In genomic region chr17:30516580-30517340, GRCm38 (mm10) we compare ENCODE assay signal across 21 mouse cellular contexts. TPM values are rescaled to one million over a fixed set of nuclear protein-coding genes. Genes with fewer than 3 reads are reported as not detected.
DNase-seq lines count a peak whose midpoint lies in the region; ATAC-seq lines count a peak whose summit lies in the region.
"Had no signal": no experiment of that assay in that cellular context is flagged by ENCODE, and none has a peak within 500 bp of the region (broad histone marks: within the 10 kb centered on the region; RNA-seq: fewer than 3 reads in every experiment).

No protein-coding gene starts in this region.

- no peaks in the 10 kb centered on the region for H3K9me3 ChIP-seq in heart, embryonic 10.5 days
- H3K9me3 ChIP-seq: G1E had no signal

- peaks cover 8% of the 10 kb centered on the region; the same call in 1 of the 2 replicates for H3K4me1 ChIP-seq in heart, embryonic 10.5 days

- no peak overlapping the region for H3K27ac ChIP-seq in heart, embryonic 10.5 days

- peaks cover 20% of the 10 kb centered on the region for H3K36me3 ChIP-seq in heart, embryonic 10.5 days

- 85% methylated on average over 10 of the region's 10 CpGs for WGBS in heart, embryonic 10.5 days

- peak; percentile 88 for DNase-seq in heart, adult 11 months
- DNase-seq in heart, postnatal 10 days: no peak
- peak; percentile 66 for DNase-seq in heart, embryonic 10.5 days (ENCODE audit: low spot score)
- no peak for DNase-seq in heart, postnatal 4 days
- DNase-seq in right cerebral cortex, postnatal 25 days: no peak
- DNase-seq: adrenal gland, adult 2 months; adrenal gland, adult 8-10 months; adrenal gland, postnatal 10 days; adrenal gland, postnatal 14 days; adrenal gland, postnatal 25 days; adrenal gland, postnatal 36 days; B cell, adult 2 months; cerebellum, adult 11 months; cerebellum, adult 11-12 months; cerebellum, adult 18-20 months had no signal

- no peaks in the 10 kb centered on the region for H3K27me3 ChIP-seq in heart, embryonic 10.5 days (ENCODE audit: insufficient read depth, poor library complexity, severe bottlenecking)
- H3K27me3 ChIP-seq: CH12.LX, Patski had no signal

- intact Hi-C loops in heart, postnatal 10 days (cut with DNase I): loop anchor here (10.0 kb wide), 1 partner anchor 298 kb away; no protein-coding TSS in a partner anchor

- H3K4me3 ChIP-seq in heart, embryonic 10.5 days: no peak overlapping the region

- ATAC-seq in megakaryocyte, adult 5-6 weeks (ENCODE audit: poor library complexity, severe bottlenecking): peak; percentile 10; the same call in 1 of the 2 replicates
- ATAC-seq: activated CD4-positive, CD25-positive, alpha-beta regulatory T cell, adult 4 months; CD4-positive, CD25-positive, alpha-beta regulatory T cell, adult 4 months; Patski had no signal

RNA-seq across cellular contexts. Expression of gene Btbd9, which starts 59.5 kb away (rescaled TPM):
- 10 to 100 TPM; 30.9 to 34.0 TPM for total RNA-seq in heart, postnatal 10 days (2021)
- polyA plus RNA-seq in heart, embryonic 10.5 days (2016; fragmentation: Nextera tagmentation; extraction: Ambion mirVana): 47.7 and 59.8 TPM in 2 replicates
- total RNA-seq in heart, postnatal 4 days (2021): 10 to 100 TPM; 40.6 to 40.9 TPM
- 16.3 and 21.0 TPM in 2 replicates for total RNA-seq in megakaryocyte, adult 5-6 weeks (2015)
- 12.6 and 15.5 TPM in 2 replicates for total RNA-seq in megakaryocyte, adult 5-6 weeks (2017)

Comparison
In these comparisons a context has a peak if more than half of its experiments do, and no peak if none do; other contexts are left out.
1. DNase-seq: peak in heart, adult 11 months (single experiment) and heart, embryonic 10.5 days (single experiment); none in heart, postnatal 10 days (0 of 2), heart, postnatal 4 days (single experiment) and right cerebral cortex, postnatal 25 days (single experiment).